Mouse (Mus musculus) thymus, adult 2 months (tissue): ENCODE results near the gene Cnih1. TPM values are rescaled to one million over a fixed set of nuclear protein-coding genes. Genes with fewer than 3 reads are reported as not detected.
"Not testable (repeated sequence)": the region's sequence is repeated elsewhere in the genome, so short reads cannot be mapped to it uniquely, and the experiment has no call there.

Source experiments
- DNase-seq: peaks from one replicate; pipeline ENCODE4 v3.0.0; 2021
- H3K27ac ChIP-seq: fragments of 200-500 bp; 2 replicates; pipeline ENCODE4 v1.5.1; 2012; ENCODE audit warnings: low read length, control low read depth; ENCODE audit not compliant: control insufficient read depth, insufficient read depth
- H3K27me3 ChIP-seq: fragments of 200-500 bp; 2 replicates; pipeline ENCODE4 v1.6.1; 2012; ENCODE audit warnings: mild to moderate bottlenecking, low read length, moderate library complexity, mixed read lengths; ENCODE audit not compliant: control insufficient read depth, insufficient read depth
- H3K36me3 ChIP-seq: fragments of 200-500 bp; 2 replicates; pipeline ENCODE4 v1.6.1; 2012; ENCODE audit warnings: mild to moderate bottlenecking, low read length, moderate library complexity; ENCODE audit not compliant: control insufficient read depth, insufficient read depth
- H3K4me1 ChIP-seq: fragments of 200-500 bp; replicated peaks from 2 replicates; pipeline ENCODE4 v1.6.1; 2012; ENCODE audit warnings: low read length; ENCODE audit not compliant: control insufficient read depth, insufficient read depth
- H3K4me3 ChIP-seq: fragments of 200-500 bp; 2 replicates; pipeline ENCODE4 v1.5.1; 2012; ENCODE audit warnings: mild to moderate bottlenecking, low read length, control low read depth, moderate library complexity; ENCODE audit not compliant: control insufficient read depth, insufficient read depth
- CTCF ChIP-seq: fragments of 200-500 bp; IDR thresholded peaks from 2 replicates; pipeline ENCODE4 v1.5.1; 2012; ENCODE audit warnings: mild to moderate bottlenecking, control low read depth, low read length, moderate library complexity, borderline replicate concordance; ENCODE audit not compliant: control insufficient read depth, poor library complexity, insufficient read depth; ENCODE audit errors: extremely low read depth
- POLR2A ChIP-seq: fragments of 200-500 bp; IDR thresholded peaks from 2 replicates; pipeline ENCODE4 v1.6.1; 2012; ENCODE audit warnings: mild to moderate bottlenecking, low read length, control low read depth, moderate library complexity; ENCODE audit not compliant: control insufficient read depth, poor library complexity, insufficient read depth; ENCODE audit errors: extremely low read depth
- WGBS: fragments of 180-500 bp; shearing (Covaris S2); methylation state at CpG from one replicate; pipeline ENCODE4 v1.1.7; 2018; 5-methylcytosine and 5-hydroxymethylcytosine counted together
- polyA plus RNA-seq: library from polyadenylated mRNA; depleted of rRNA; stranded (reverse); fragments of >200 nt; gene quantifications from 2 replicates; pipeline ENCODE4 v1.2.3, GENCODE M21; 2012

The Cnih1 gene
- polyA plus RNA-seq, 1 experiment = 59.0 TPM

- no peak within 1 kb of the TSS for H3K27ac ChIP-seq
- WGBS = under 1% methylated on average over 54 of the region's 54 CpGs
- H3K4me1 ChIP-seq = peaks cover 6% of the 10 kb centered on the region; the same call in 1 of the 2 replicates
- H3K27me3 ChIP-seq = no peaks in the 10 kb centered on the region
- peak within 1 kb of the TSS; percentile 88 for H3K4me3 ChIP-seq
- peaks cover 7% of the 10 kb centered on the region; the same call in 1 of the 2 replicates for H3K36me3 ChIP-seq
- DNase-seq = peak; percentile 92
- TF ChIP-seq POLR2A = peak; percentile 53
- 0 out of 2 replicates have a peak, but pooled peaks have one; percentile 45 for TF ChIP-seq CTCF
These were observed 27.7 kb downstream of the Cnih1 start, which contains the start of gene Cdkn3 for GRCm38 (mm10) chr14:46760355-46761029. Gene Cdkn3, plus strand, starts transcription at chr14:46760541.

DNA sequence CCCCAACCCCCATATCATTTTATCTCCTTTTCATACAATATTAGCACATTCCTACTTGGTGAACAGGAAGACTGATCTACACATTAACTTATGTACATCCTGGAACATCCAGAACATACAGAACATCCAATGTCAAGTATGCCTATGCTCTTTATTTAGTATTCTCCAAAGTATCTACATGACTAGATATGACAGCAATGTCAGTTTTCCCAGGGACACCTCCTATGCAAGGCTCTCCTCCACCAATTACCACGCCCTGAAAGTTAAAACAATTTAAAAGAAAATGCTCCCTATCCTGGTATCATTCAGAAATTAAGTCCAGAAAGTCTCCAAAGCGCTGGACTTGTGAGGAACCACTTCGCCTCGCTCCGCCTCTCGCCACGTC lies 28.2 kb downstream of the Cnih1 start:
- Histone ChIP-seq H3K4me1 (peaks cover 6% of the 10 kb centered on the region; the same call in 1 of the 2 replicates), H3K27ac (no peak overlapping the region), H3K27me3 (no peaks in the 10 kb centered on the region), H3K4me3 (no peak overlapping the region), H3K36me3 (0 out of 2 replicates have a peak, but pooled peaks cover 3% of the 10 kb centered on the region)
- 4% methylated on average over 7 of the region's 7 CpGs for WGBS
- TF ChIP-seq CTCF = no peak
- no peak for TF ChIP-seq POLR2A
- no peak for DNase-seq

DNA sequence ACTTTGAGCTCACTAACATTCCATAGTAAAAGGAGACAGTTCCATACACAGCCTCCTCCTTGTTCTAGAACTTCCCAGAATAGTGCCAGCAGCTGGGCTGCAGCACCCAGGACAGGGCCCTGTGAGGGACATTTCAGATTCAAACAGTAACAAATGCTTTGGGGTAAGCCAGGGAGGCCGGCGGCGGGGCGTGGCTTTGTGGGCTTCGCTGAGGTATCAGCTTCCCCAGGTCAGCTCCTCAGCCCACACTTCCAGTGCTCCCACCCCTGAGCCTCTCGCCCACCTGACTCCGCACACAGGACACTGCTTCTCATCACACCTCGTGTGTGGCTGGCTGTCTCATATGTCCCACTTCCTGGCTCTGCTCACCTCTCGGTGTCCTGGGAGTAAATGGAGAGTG lies 30.5 kb downstream of the Cnih1 start:
- H3K27me3 ChIP-seq = no peaks in the 10 kb centered on the region
- H3K36me3 ChIP-seq = no peaks in the 10 kb centered on the region
- 92% methylated on average over 9 of the region's 9 CpGs for WGBS
- no peak overlapping the region for H3K27ac ChIP-seq
- DNase-seq = no peak
- no peak for TF ChIP-seq CTCF
- TF ChIP-seq POLR2A = no peak
- peaks cover 6% of the 10 kb centered on the region; the same call in 1 of the 2 replicates for H3K4me1 ChIP-seq
- H3K4me3 ChIP-seq = no peak overlapping the region

DNA sequence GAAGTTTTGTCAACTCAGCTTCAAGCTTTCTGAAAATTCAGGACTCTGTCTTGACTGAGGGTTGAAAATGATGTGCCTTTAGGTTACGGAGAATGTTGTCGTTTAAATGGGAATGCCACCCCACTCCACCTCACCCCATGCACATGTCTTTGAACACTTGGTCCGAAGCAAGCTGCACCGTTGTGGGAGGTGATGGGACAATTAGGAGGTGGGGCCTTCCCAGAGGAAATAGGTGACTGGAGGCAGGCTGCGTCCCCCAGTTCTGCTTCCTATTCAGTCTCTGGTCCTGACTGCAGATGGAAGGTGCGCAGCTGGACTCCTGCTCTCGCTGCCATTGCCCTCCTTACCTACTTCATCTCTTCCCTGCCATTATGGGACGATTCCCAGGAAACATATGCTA lies 32.4 kb downstream of the Cnih1 start:
- Histone ChIP-seq H3K27ac (no peak overlapping the region), H3K27me3 (no peaks in the 10 kb centered on the region), H3K36me3 (no peaks in the 10 kb centered on the region), H3K4me1 (0 out of 2 replicates have a peak, but pooled peaks cover 2% of the 10 kb centered on the region), H3K4me3 (no peak overlapping the region)
- 97% methylated on average over 8 of the region's 8 CpGs for WGBS
- DNase-seq = no peak
- no peak for TF ChIP-seq CTCF
- TF ChIP-seq POLR2A = no peak

GRCm38 (mm10) chr14:46754371-46754770 lies 33.8 kb downstream of the Cnih1 start:
- WGBS = 78% methylated on average over 10 of the region's 10 CpGs
- H3K4me3 ChIP-seq, DNase-seq, H3K27me3 ChIP-seq, H3K27ac ChIP-seq, H3K36me3 ChIP-seq, H3K4me1 ChIP-seq: not testable (repeated sequence)

DNA sequence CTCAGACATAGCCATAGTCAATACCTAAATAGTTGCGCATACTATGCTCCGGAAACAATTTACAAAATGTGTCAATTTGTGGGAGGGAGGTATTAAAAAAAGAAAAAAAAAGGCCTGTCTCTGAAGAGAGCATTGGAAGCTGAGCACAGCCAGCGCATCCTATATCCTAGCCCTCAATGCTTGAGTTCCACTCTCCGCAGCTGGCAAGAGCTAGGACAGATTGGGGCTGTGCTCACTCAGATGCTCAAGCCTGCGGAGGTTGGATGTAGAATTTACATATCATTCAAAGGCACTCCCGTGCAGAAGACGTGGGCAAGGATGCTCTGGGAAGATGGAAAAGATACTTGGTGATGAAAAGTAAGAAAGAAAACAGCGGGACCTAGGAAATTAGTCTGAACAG lies 42.8 kb downstream of the Cnih1 start:
- WGBS = 97% methylated on average over 8 of the region's 8 CpGs
- H3K27me3 ChIP-seq = no peaks in the 10 kb centered on the region
- TF ChIP-seq POLR2A (no peak), CTCF (no peak)
- no peak overlapping the region for H3K27ac ChIP-seq
- H3K4me3 ChIP-seq = no peak overlapping the region
- H3K36me3 ChIP-seq = no peaks in the 10 kb centered on the region
- H3K4me1 ChIP-seq = no peaks in the 10 kb centered on the region
- no peak for DNase-seq

GRCm38 (mm10) chr14:46742674-46743073 lies 45.5 kb downstream of the Cnih1 start:
- no peak overlapping the region for H3K4me3 ChIP-seq
- TF ChIP-seq POLR2A = no peak
- TF ChIP-seq CTCF = no peak
- no peak overlapping the region for H3K27ac ChIP-seq
- no peaks in the 10 kb centered on the region for H3K4me1 ChIP-seq
- no peaks in the 10 kb centered on the region for H3K36me3 ChIP-seq
- DNase-seq = no peak
- 57% methylated on average over 2 of the region's 2 CpGs for WGBS
- H3K27me3 ChIP-seq = no peaks in the 10 kb centered on the region

DNA sequence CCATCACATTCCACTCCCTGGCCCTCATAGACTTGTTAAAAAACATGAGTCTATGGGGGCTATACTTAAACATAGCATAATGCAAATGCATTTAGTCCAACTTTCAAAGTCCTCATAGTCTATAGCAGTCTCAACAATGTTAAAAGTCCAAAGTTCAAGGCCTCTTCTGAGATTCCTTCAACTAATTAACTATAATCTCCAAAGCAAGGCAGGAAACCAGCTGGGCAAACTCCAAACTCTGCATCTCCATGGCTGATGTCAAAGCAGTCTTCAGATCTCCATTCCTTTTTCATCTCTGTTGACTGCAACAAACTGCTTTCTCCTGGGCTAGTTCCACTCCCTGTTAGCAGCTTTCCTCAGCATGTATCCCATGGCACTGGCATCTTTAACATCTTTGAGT lies 50.9 kb downstream of the Cnih1 start:
- not testable (repeated sequence) for DNase-seq, H3K4me3 ChIP-seq, H3K27ac ChIP-seq, H3K27me3 ChIP-seq, H3K36me3 ChIP-seq, H3K4me1 ChIP-seq
